Mouse (Mus musculus) spleen, adult 2 months (tissue): ENCODE measurements around the gene Rreb1. TPM values are rescaled to one million over a fixed set of nuclear protein-coding genes. Genes with fewer than 3 reads are reported as not detected.

ENCODE experiments used
- DNase-seq, 2 experiments: peaks; one replicate each; pipeline versions ENCODE4 v3.0.0 to v3.0.0-alpha.2; 2012 to 2021; ENCODE audit warnings: low spot score in 2 of 2, low read depth in 1 of 2
- H3K27ac ChIP-seq: fragments of 200-500 bp; 2 replicates; pipeline ENCODE4 v1.5.1; 2012; ENCODE audit warnings: low read length, inconsistent platforms; ENCODE audit not compliant: insufficient read depth
- H3K27me3 ChIP-seq: fragments of 200-500 bp; 2 replicates; pipeline ENCODE4 v1.6.1; 2012; ENCODE audit warnings: mild to moderate bottlenecking, moderate library complexity, low read length, inconsistent platforms; ENCODE audit not compliant: control insufficient read depth, insufficient read depth
- H3K36me3 ChIP-seq: fragments of 200-500 bp; 2 replicates; pipeline ENCODE4 v1.6.1; 2012; ENCODE audit warnings: mild to moderate bottlenecking, low read length, inconsistent platforms; ENCODE audit not compliant: control insufficient read depth, insufficient read depth
- H3K4me1 ChIP-seq: fragments of 200-500 bp; 2 replicates; pipeline ENCODE4 v1.6.1; 2011; ENCODE audit warnings: inconsistent platforms; ENCODE audit not compliant: control insufficient read depth, insufficient read depth, insufficient read length
- H3K4me3 ChIP-seq: fragments of 200-500 bp; 2 replicates; pipeline ENCODE4 v1.5.1; 2011; ENCODE audit warnings: mild to moderate bottlenecking, inconsistent platforms; ENCODE audit not compliant: insufficient read depth, insufficient read length; ENCODE audit errors: extremely low read depth
- CTCF ChIP-seq: fragments of 200-500 bp; IDR thresholded peaks from 2 replicates; pipeline ENCODE4 v1.5.1; 2011; ENCODE audit warnings: mild to moderate bottlenecking, inconsistent platforms; ENCODE audit not compliant: insufficient read depth, insufficient read length, insufficient replicate concordance; ENCODE audit errors: extremely low read depth
- POLR2A ChIP-seq: fragments of 200-500 bp; IDR thresholded peaks from 2 replicates; pipeline ENCODE4 v1.6.1; 2011; ENCODE audit warnings: low read depth, low read length, inconsistent platforms
- WGBS: fragments of 180-500 bp; shearing (Covaris S2); methylation state at CpG from one replicate; pipeline ENCODE4 v1.1.7; 2018; 5-methylcytosine and 5-hydroxymethylcytosine counted together
- polyA plus RNA-seq: library from polyadenylated mRNA; depleted of rRNA; stranded (reverse); fragments of >200 nt; gene quantifications from 2 replicates; pipeline ENCODE4 v1.2.3, GENCODE M21; 2012

Rreb1 gene
- polyA plus RNA-seq, 1 experiment, result 15.5 TPM

GRCm38 (mm10) chr13:37941138-37941645 lies 163.0 kb downstream of the Rreb1 start:
- H3K4me1 ChIP-seq, result no peaks in the 10 kb centered on the region
- no peaks in the 10 kb centered on the region for H3K27me3 ChIP-seq
- WGBS, result 90% methylated on average over 5 of the region's 5 CpGs
- DNase-seq, result no peak
- no peak for TF ChIP-seq CTCF
- H3K27ac ChIP-seq, result no peak overlapping the region
- H3K36me3 ChIP-seq, result peaks cover 6% of the 10 kb centered on the region
- no peak overlapping the region for H3K4me3 ChIP-seq

GRCm38 (mm10) chr13:37941950-37942886 lies 164.0 kb downstream of the Rreb1 start:
- DNase-seq, result no peak
- H3K4me3 ChIP-seq, result no peak overlapping the region
- no peak overlapping the region for H3K27ac ChIP-seq
- 90% methylated on average over 17 of the region's 17 CpGs for WGBS
- no peaks in the 10 kb centered on the region for H3K4me1 ChIP-seq
- H3K36me3 ChIP-seq, result peaks cover 2% of the 10 kb centered on the region
- H3K27me3 ChIP-seq, result no peaks in the 10 kb centered on the region
- TF ChIP-seq POLR2A (no peak), CTCF (no peak)

DNA sequence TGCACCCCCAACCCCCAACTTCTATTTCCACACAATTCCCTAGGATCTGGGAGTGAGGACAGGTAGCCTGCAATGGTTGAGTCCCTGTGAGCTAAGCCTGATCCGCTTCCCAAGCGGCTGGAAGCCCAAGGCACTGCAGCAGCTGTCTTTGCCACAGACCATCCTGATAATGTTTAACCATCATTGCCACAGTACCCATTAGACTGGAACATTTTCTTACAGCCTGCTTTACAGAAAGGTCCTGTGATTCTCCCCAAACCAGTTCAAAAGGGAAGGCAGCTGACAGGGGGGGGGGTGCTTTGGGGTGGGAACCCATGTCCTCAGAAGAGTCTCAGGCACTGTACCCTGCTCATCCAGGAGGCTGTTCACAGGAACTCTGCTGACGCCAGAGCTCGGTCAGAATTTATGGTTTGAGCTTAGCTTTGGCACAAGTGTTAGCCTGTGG lies 164.7 kb downstream of the Rreb1 start:
- no peak for DNase-seq
- 91% methylated on average over 4 of the region's 4 CpGs for WGBS
- Histone ChIP-seq H3K36me3 (peaks cover 6% of the 10 kb centered on the region), H3K4me1 (no peaks in the 10 kb centered on the region), H3K27ac (no peak overlapping the region), H3K4me3 (no peak overlapping the region), H3K27me3 (no peaks in the 10 kb centered on the region)
- TF ChIP-seq POLR2A (no peak), CTCF (no peak)

DNA sequence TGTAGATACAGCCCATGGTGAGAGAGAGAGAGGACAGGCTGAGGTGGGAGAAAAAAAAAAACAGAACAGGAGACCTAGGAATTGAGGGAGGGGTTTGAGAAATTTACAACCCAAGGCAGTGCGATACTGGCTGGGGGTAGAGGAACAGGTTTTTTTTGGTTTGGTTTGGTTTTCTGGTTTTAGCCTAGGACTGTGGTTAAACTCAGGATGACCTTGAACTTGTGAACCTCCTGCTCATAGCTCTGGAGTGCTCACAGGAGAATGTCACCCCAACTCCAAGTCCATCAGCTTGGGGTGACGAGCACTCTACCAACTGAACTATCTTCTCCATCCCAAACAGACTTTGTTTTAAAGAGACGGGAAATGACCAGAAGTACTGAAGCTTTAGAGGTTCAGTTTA lies 165.3 kb downstream of the Rreb1 start:
- Histone ChIP-seq H3K27ac (no peak overlapping the region), H3K36me3 (peaks cover 10% of the 10 kb centered on the region), H3K4me3 (no peak overlapping the region), H3K27me3 (no peaks in the 10 kb centered on the region), H3K4me1 (no peaks in the 10 kb centered on the region)
- WGBS, result 92% methylated on average over 3 of the region's 3 CpGs
- TF ChIP-seq POLR2A (no peak), CTCF (no peak)
- DNase-seq, result no peak

- no peak for DNase-seq
- Histone ChIP-seq H3K4me3 (no peak overlapping the region), H3K36me3 (peaks cover 17% of the 10 kb centered on the region), H3K27me3 (no peaks in the 10 kb centered on the region), H3K4me1 (no peaks in the 10 kb centered on the region), H3K27ac (no peak overlapping the region)
- TF ChIP-seq CTCF (peak; percentile 5; the same call in 1 of the 2 replicates), POLR2A (no peak)
- 73% methylated on average over 1 of the region's 1 CpGs for WGBS
Observed at GRCm38 (mm10) chr13:37944306-37944705, 166.1 kb downstream of the Rreb1 start.

DNA sequence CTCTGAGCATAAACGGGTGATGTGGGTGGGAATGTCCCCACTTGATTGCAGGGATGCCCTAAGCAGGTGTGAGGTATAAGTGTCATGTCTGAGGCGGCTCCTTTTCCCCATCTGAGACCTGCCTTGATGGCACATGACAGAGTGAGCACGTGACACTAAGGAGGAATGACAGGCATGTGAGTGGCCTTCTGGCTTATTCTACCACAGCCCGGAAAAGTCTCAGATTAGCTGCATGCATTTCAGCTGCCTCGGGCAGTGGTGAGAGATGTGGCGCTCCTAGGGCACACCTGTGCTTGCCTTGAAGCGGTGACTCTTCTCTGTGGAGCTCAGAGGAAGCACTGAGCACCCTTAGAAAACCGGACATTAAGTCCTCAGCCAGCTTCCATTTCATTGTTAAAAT lies 167.2 kb downstream of the Rreb1 start:
- H3K27me3 ChIP-seq, result no peaks in the 10 kb centered on the region
- TF ChIP-seq POLR2A, result no peak
- no peak for TF ChIP-seq CTCF
- no peak overlapping the region for H3K27ac ChIP-seq
- DNase-seq, result no peak
- H3K36me3 ChIP-seq, result peaks cover 26% of the 10 kb centered on the region
- H3K4me3 ChIP-seq, result no peak overlapping the region
- H3K4me1 ChIP-seq, result no peaks in the 10 kb centered on the region
- WGBS, result 91% methylated on average over 8 of the region's 8 CpGs

DNA sequence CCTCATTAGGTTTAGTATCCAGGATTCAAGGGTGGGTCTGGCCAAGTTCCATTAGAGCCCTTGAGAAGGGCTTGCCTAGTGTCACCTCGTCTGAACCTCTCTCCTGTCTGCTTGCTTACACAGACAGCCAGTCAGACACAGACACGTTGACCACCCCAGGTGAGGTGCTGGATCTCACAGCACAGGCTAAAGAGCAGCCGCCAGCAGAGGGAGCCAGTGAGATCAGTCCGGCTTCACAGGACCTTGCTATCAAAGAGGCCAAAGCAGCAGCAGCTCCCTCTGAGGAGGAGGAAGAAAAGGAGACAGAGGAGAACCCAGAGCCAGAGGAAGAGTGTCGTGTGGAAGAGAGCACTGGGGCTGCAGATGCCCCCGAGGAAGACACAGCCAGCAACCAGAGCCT lies 168.5 kb downstream of the Rreb1 start:
- 31% methylated on average over 6 of the region's 6 CpGs for WGBS
- Histone ChIP-seq H3K4me3 (no peak overlapping the region), H3K4me1 (no peaks in the 10 kb centered on the region), H3K27me3 (no peaks in the 10 kb centered on the region), H3K36me3 (peaks cover 29% of the 10 kb centered on the region), H3K27ac (no peak overlapping the region)
- no peak for TF ChIP-seq POLR2A
- TF ChIP-seq CTCF, result peak; percentile 80; the same call in 1 of the 2 replicates
- DNase-seq, result peak; percentile 23 to 79
